Mouse (Mus musculus) hematopoietic stem cell, adult 5-6 weeks (primary cell): ENCODE measurements around the gene Gpatch4. TPM values are rescaled to one million over a fixed set of nuclear protein-coding genes. Genes with fewer than 3 reads are reported as not detected.

ENCODE experiments used
- ATAC-seq, 2 experiments: fragments of 125-278 bp in 1 of 2; replicated peaks in 1 of 2; 2 replicates each; pipeline ENCODE4 v1.8.0; 2016 to 2017; ENCODE audit warnings: inconsistent platforms in 2 of 2, mild to moderate bottlenecking in 2 of 2, moderate number of reproducible peaks in 2 of 2, low read depth in 1 of 2, moderate TSS enrichment in 1 of 2; ENCODE audit not compliant: low FRiP score in 2 of 2, poor library complexity in 2 of 2, severe bottlenecking in 2 of 2, insufficient read depth in 1 of 2, low TSS enrichment in 1 of 2
- total RNA-seq: library from RNA; stranded (forward); fragments of 172-1452, 232-1000 nt; gene quantifications from 2 replicates; pipeline ENCODE4 v1.2.3, GENCODE M21; 2017

Gene Gpatch4
- total RNA-seq, 1 experiment from 2014 or later: 45.3 TPM

DNA sequence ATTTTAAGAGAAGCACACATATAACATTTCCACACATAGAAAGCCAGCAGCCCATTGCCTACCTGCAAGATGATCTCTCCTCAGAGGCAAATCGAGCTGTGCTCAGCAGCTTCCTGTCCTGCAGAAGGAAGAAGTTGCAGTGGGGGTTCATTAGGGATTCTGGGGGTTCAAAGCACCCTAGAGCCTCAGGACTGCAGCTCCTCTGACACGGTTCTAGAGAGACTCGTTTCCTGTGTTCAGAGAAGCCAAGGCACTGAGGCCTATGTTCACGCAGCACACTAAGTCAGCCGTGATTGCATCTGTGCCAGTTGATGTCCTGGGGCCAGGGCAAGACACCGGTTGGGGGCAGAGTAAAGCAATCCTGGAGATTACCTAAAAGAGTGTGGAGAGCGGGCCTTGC is 16.1 kb upstream of the Gpatch4 start:
- ATAC-seq: no peak

DNA sequence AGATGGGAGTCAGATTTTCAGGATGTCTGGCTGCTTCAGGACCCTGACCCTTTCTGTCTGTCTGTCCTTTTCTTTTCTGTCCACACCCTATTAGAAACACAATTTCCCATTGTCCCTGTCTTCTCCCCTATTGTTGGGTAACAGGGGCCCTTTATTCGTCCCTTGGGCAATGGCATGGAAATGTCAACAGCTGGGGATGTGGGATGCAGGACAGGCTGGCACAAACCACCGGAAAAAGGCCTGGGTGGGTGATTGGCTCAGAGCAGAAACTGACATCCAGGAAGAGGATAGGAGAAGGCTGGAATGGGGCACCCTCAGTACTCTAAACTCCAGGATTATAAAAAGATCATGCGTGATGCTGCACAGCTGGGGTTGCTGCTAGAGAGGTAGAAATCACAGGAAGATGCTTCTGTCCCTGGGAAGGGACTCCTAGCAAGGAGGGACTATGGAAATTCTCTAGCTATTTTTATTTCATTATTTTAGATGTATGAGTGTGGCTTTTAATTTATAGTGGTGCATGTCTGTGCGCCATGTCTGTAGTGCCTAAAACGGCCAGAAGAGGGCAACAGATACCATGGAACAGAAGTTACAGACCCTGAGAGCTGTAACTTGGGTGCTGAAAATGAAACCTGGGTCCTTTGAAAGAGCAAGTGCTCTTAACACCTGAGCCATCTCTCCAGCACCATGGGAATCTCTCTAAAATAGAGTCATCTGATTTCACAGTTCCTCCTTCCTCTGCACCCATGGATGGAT is 15.3 kb upstream of the Gpatch4 start, which contains the start of gene Hapln2:
TSS of gene Hapln2 (minus strand) at position 150 of the 753 bp plus-strand sequence.
- ATAC-seq: no peak

- peak in 1 of 2 experiments; percentile 53; a peak in 2 of 4 replicates for ATAC-seq
Measured at GRCm38 (mm10) chr3:88030608-88031395, 12.1 kb upstream of the Gpatch4 start.

GRCm38 (mm10) chr3:88033506-88033905 is 9.4 kb upstream of the Gpatch4 start:
- no peak for ATAC-seq

- ATAC-seq: no peak
Measured at GRCm38 (mm10) chr3:88035561-88036293, 7.2 kb upstream of the Gpatch4 start.

DNA sequence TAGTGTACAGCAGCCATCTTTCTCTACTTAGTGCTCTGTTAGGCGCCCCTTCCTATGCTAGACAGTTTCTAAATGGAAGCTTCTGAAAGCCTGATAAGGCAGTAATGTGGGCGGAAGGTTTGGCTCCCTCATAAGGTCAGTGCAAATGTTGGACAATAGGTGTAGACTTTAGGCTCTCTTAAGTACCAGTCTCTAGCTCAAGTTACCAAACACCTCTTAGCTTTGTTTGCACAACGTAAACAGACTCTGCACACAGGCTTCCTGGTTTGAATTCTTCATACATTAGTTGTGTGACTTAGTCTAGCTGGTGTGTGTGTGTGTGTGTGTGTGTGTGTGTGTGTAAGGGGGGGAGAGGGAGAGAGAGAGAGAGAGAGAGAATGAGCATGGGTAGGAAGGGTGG is 6.6 kb downstream of the Gpatch4 start:
- ATAC-seq: no peak

DNA sequence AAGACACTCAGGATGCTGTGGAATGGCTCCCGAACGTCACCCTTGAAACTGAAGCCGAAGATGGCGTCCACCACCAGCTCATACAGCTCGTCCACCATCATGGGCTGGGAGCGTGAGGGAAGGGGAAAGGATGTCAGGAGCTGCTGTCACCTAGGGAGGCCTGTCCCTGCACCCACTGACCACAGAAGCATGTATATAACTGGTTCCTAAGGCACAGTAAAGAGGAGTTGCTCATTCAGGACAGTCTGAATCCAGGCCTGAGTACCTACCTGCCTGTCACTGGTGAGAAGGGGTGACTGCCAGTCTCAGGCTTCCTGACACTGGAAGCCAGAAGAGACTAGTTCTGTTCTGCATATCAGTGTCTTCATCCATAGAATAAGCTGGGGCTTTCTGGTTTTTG is 14.1 kb downstream of the Gpatch4 start:
- ATAC-seq: no peak

DNA sequence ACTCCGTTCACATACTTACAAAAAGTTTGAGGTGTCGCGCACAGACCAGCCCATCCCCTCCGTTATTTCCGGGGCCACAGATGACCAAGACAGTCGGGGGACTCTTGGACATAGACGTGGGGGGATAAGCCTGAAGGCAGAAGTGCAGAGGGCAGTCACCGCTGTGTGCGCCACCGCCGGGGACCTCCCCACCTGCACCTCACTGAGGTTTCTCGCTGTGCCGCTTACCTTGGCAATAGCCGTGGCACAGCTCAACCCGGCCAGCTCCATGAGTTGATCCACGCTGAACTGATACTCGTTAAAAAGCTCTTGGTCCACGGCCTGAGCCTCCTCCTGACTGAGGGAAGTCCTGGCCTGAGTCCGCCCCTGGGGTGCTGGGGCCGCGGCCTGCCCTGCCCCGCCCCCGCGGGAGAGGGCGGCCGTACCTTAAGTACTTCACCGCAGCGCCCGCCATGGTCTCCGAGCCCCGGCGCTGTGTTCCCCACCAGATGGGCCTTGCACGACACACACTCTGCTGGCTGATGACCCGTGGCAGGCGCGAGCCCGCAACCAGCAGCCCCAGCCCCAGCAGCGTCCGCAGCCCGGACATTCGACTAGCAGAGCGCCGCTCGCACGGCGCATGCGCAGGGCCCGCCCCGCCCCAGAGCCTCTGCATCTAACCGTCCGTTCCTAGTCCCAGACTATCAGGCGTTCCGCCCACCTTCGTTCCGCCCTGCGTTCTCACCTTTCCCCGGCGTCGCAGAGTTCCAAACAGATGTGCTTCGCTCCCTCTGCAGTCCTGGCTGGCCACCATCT is 15.2 kb downstream of the Gpatch4 start, which contains the start of gene Naxe:
TSS of gene Naxe (minus strand) at position 594 of the 795 bp plus-strand sequence.
- peak; percentile 66 to 89 for ATAC-seq

DNA sequence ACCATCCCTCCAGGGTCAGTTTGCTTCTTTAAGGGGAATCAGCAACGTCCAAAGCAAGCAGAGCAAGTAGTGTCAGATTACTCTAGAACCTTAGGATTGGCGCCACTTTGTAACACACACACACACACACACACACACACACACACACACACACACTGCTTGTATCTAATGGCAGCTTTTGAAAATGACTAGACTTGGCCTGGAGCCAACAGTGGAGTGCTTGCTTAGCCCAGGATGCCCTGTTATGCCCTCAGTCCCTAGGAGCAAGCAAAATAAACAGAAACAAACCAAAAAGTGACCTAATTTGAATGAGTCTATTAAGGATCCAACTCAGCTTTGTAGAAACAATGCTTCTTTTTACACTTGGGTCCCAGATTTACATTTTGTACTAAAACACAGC is 25.5 kb downstream of the Gpatch4 start:
- no peak for ATAC-seq

GRCm38 (mm10) chr3:88071783-88072182 is 28.9 kb downstream of the Gpatch4 start:
- ATAC-seq: peak; percentile 85 to 87

GRCm38 (mm10) chr3:88073631-88074030 is 30.7 kb downstream of the Gpatch4 start:
- ATAC-seq: no peak

- no peak for ATAC-seq
Measured at GRCm38 (mm10) chr3:88074351-88074750, 31.4 kb downstream of the Gpatch4 start.

GRCm38 (mm10) chr3:88074766-88075165 is 31.9 kb downstream of the Gpatch4 start:
- ATAC-seq: no peak

- ATAC-seq: peak in 1 of 2 experiments; percentile 31; a peak in 2 of 4 replicates
Measured at GRCm38 (mm10) chr3:88077441-88077840, 34.5 kb downstream of the Gpatch4 start.

- ATAC-seq: no peak
Measured at GRCm38 (mm10) chr3:88078204-88078603, 35.3 kb downstream of the Gpatch4 start, which contains the start of gene Ttc24. Gene Ttc24, minus strand, starts transcription at chr3:88078304.

GRCm38 (mm10) chr3:88081345-88082223 is 38.7 kb downstream of the Gpatch4 start, which contains the start of gene Iqgap3:
Gene Iqgap3, plus strand, starts transcription at chr3:88081971.
- ATAC-seq: peak; percentile 80 to 94
